Mouse (Mus musculus) lung, adult 2 months (tissue): ENCODE measurements around the gene Vdac2.

Experiments used
- CTCF ChIP-seq: fragments of 200-500 bp; IDR thresholded peaks from 2 replicates; pipeline ENCODE4 v1.5.1; 2011; ENCODE audit warnings: mild to moderate bottlenecking, low read length, control low read depth; ENCODE audit not compliant: insufficient read depth
- POLR2A ChIP-seq: fragments of 200-500 bp; IDR thresholded peaks from 2 replicates; pipeline ENCODE4 v1.6.1; 2011; ENCODE audit warnings: low read depth, mild to moderate bottlenecking, control low read depth, low read length, borderline replicate concordance; ENCODE audit errors: extremely low read depth

- TF ChIP-seq CTCF (no peak), POLR2A (no peak)
Measured at GRCm38 (mm10) chr14:21800641-21801040, 24.4 kb upstream of the Vdac2 start.
